Mouse (Mus musculus) stomach, postnatal 0 days (tissue): ENCODE measurements around the gene Pdhx.

Experiments used
- CTCF ChIP-seq: IDR thresholded peaks from 2 replicates; pipeline ENCODE4 v1.5.1; 2016; ENCODE audit warnings: antibody characterized with exemption, low read depth, mild to moderate bottlenecking, moderate library complexity
- EP300 ChIP-seq: optimal IDR thresholded peaks from 2 replicates; pipeline ENCODE3; 2016; ENCODE audit warnings: antibody characterized with exemption

GRCm38 (mm10) chr2:103117212-103117611, 43.9 kb upstream of the Pdhx start:
- TF ChIP-seq CTCF: no peak
- TF ChIP-seq EP300: no peak
